Mouse (Mus musculus) liver, postnatal 0 days (tissue): ENCODE results near the gene Fam19a5.

Experiments
- CTCF ChIP-seq: sonication (generic); IDR thresholded peaks from 2 replicates; pipeline ENCODE4 v1.5.1; 2016; ENCODE audit warnings: antibody characterized with exemption, low read depth
- EP300 ChIP-seq: IDR thresholded peaks from 2 replicates; pipeline ENCODE4 v1.6.1; 2016; ENCODE audit warnings: antibody characterized with exemption, low read depth, mild to moderate bottlenecking

DNA sequence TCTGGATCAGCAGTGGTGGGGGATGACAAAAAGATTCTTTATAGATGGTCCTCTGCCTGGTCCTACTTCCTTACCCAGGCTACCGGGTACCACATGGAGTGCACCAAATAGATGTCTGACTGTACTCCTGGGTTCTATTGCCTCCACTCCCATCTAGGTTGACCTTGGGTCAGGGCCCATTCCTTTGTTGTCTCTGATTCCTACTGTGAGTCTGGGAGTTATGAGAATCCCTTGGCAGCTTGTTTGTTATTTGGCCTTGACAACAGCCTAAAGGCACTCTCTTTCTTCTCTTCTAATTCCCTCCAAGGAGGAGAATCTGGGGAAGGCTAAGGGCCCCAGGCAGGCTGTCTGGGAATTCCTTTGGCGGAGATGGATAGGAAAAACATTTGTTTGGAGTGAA, 105.6 kb downstream of the Fam19a5 start:
- no peak for TF ChIP-seq CTCF
- TF ChIP-seq EP300, result no peak
